Mouse (Mus musculus) forelimb bud, embryonic 11.5 days (tissue): ENCODE results near the gene Nop9.

Experiments
- DNase-seq: peaks from one replicate; pipeline ENCODE4 v3.0.0-alpha.2; 2012; ENCODE audit warnings: low read depth, low spot score

Gene Nop9

GRCm38 (mm10) chr14:55745180-55745860, at the start of gene Nop9, which contains the start of gene Dhrs1:
Gene Nop9, plus strand, starts transcription at chr14:55745693.
Gene Dhrs1, minus strand, starts transcription at chr14:55745690.
- peak; percentile 80 for DNase-seq

GRCm38 (mm10) chr14:55697226-55697625, 48.3 kb upstream of the Nop9 start:
- DNase-seq = no peak

GRCm38 (mm10) chr14:55701131-55701530, 44.4 kb upstream of the Nop9 start:
- DNase-seq = no peak

- no peak for DNase-seq
Measured at GRCm38 (mm10) chr14:55702761-55703160, 42.7 kb upstream of the Nop9 start.

GRCm38 (mm10) chr14:55706051-55706600, 39.4 kb upstream of the Nop9 start:
- DNase-seq = no peak

GRCm38 (mm10) chr14:55707397-55707796, 38.1 kb upstream of the Nop9 start:
- DNase-seq = no peak

- no peak for DNase-seq
Measured at GRCm38 (mm10) chr14:55709509-55709908, 36.0 kb upstream of the Nop9 start.

GRCm38 (mm10) chr14:55711786-55712185, 33.7 kb upstream of the Nop9 start:
- no peak for DNase-seq

GRCm38 (mm10) chr14:55713007-55713728, 32.3 kb upstream of the Nop9 start:
- peak; percentile 12 for DNase-seq

GRCm38 (mm10) chr14:55713729-55714122, 31.8 kb upstream of the Nop9 start, which contains the start of gene Tgm1:
Gene Tgm1, minus strand, starts transcription at chr14:55713926.
- DNase-seq = no peak

- no peak for DNase-seq
Measured at GRCm38 (mm10) chr14:55714893-55715292, 30.6 kb upstream of the Nop9 start.

- no peak for DNase-seq
Measured at GRCm38 (mm10) chr14:55716271-55716670, 29.2 kb upstream of the Nop9 start.

- no peak for DNase-seq
Measured at GRCm38 (mm10) chr14:55716884-55717283, 28.6 kb upstream of the Nop9 start.

GRCm38 (mm10) chr14:55719737-55720136, 25.8 kb upstream of the Nop9 start:
- no peak for DNase-seq

- no peak for DNase-seq
Measured at GRCm38 (mm10) chr14:55720666-55721065, 24.8 kb upstream of the Nop9 start.

GRCm38 (mm10) chr14:55721076-55721475, 24.4 kb upstream of the Nop9 start:
- no peak for DNase-seq

- peak; percentile 92 for DNase-seq
Measured at GRCm38 (mm10) chr14:55721700-55722437, 23.6 kb upstream of the Nop9 start, which contains the start of gene Rabggta. Gene Rabggta, minus strand, starts transcription at chr14:55722263.

GRCm38 (mm10) chr14:55722438-55722945, 23.0 kb upstream of the Nop9 start:
- DNase-seq = no peak

- DNase-seq = no peak
Measured at GRCm38 (mm10) chr14:55723433-55723832, 22.1 kb upstream of the Nop9 start.

- DNase-seq = no peak
Measured at GRCm38 (mm10) chr14:55724411-55724871, 21.1 kb upstream of the Nop9 start.

GRCm38 (mm10) chr14:55726261-55726660, 19.2 kb upstream of the Nop9 start:
- no peak for DNase-seq
